Mouse (Mus musculus): ENCODE measurements around the gene Tmem246.
"Not testable (repeated sequence)": the region's sequence is repeated elsewhere in the genome, so short reads cannot be mapped to it uniquely, and the experiment has no call there.

Gene Tmem246

DNA sequence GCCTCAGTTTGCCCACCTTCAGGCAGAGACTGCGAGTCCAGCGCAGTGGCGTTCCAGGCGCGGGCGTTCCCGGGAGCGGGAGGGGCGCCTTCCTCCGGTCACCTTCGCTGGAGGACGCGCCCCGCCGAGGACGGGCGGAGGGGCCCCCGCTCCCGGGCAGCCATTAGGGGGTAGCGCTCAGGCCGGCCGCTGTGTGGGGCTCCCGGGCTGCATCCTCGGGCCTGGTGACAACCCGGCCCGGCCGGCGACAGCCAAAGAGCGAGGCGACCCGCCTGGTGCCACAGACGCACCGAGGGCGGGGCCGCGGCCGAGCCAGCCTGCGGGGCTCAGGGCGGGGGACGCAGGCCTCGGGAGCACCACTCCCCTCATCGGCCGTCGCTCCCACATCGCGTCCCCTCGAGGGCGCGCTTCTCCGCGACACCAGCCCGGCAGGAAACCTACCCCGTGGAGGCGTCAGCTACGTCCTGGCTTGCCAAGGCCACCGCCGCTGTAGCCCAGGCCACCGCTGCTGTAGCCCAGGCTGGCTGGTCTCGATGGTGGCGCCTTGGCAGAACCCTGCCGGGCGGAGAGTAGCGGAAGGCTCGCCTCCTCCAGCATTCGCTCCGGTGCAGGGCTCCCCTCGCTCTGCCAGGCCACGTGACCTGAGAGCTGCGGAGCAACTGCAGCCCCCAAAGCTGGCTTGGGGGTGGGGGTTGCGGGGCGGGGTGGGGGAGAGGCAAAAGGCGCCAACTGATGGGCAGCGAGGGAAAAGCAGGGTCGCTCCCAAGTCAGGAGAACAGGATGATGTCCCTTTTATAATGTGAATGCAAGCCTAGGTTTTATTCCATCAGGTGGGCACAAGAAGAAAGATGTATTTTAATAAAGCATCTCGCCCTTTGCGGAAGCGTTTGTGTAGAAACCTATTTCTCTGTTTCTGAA lies at the start of gene Tmem246:
Gene Tmem246, minus strand, starts transcription at position 694 of the 918 bp plus-strand sequence.
- DNase-seq (ENCODE audit: low spot score): peak; percentile 72

DNA sequence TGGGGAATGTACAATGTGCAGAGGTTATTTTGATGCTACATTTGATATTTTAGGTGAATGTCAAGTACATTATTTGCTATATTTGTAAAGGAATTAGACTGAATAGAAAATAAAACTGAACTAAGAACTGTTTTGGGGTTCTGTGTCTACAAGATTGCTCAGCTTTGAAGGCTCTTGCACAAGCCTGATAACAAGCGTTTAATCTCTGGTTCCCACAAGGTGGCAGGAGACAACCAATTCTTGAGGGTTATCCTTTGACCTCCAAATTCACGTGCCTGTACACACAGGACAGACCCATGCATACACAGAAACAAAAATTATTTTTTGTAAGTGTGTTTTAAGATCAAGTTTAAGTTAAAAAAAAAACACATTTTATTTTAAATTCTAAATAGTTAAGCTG lies 42.2 kb upstream of the Tmem246 start:
- no peak for DNase-seq (ENCODE audit: low spot score)

DNA sequence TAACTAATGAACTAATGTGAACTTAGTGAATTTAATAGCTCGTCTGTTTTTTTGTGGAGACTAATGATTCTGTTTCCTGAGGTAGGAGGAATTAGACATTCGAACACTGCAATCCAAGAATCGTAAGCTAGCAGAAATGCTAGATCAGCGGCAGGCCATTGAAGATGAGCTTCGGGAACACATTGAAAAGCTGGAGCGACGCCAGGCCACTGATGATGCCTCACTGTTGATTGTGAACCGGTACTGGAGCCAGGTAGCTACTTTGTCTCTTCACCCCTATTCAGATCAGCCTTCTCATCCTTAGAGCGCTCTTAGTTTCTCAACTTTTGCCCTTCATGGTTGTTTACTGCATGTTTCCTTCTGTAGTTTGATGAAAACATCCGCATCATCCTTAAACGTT lies 40.1 kb upstream of the Tmem246 start:
- no peak for DNase-seq (ENCODE audit: low spot score)

DNA sequence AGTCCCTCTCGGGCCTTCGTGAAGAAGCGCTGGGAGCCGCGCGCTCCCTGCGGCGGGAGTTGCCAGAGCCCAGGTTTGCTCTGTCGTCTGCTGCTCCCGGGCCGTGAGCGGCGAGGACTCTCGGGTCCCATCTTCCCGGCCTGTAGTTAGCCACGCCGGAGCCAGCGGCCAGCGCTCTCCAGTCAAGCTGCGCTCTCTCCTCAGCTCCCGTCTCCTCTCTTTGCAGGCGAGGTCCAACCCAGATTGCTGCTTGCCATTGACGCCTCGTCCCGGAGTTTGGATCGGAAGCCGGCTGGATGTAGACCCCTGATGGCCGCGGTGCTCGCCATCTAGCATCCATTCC lies 34.4 kb upstream of the Tmem246 start:
- DNase-seq (ENCODE audit: low spot score): no peak

DNA sequence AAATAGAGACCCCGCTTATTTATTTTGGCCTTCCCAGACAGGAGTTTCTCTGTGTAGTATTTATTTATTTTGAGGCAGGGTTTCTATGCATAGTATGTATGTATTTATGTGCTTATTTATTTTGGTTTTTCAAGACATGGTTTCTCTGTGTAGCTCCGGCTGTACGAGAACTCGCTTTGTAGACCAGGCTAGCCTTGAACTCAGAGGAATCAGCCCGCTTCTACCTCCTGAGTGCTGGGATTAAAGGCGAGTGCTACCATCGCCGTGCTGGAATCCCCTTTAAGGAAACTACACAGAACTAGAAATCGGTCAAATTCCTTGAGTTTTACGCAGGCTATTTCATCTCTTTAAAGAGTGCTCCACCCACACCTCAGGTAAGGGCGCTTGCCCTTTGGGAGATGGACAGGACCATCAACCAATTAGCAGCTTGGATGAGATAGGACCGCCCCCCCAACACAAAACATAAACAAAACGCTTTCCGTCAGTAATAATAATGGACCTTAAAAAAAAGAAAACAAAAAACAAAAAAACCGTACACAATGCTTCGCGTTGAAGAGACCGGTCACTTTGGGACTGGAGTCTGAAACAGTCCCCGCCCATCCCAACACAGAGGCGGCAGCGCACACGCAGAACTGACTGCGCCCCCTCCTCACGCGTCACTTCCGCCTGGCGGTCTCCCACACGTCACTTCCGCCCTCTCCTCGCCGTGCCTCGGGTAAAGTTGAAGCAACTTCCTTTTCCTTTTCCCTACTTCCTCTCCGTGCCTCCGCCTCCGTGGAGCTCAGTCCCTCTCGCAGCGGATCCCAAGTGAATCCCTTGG lies 33.9 kb upstream of the Tmem246 start, which contains the start of gene Rnf20:
Gene Rnf20, plus strand, starts transcription at position 688 of the 820 bp plus-strand sequence.
- DNase-seq (ENCODE audit: low spot score): peak; percentile 97

DNA sequence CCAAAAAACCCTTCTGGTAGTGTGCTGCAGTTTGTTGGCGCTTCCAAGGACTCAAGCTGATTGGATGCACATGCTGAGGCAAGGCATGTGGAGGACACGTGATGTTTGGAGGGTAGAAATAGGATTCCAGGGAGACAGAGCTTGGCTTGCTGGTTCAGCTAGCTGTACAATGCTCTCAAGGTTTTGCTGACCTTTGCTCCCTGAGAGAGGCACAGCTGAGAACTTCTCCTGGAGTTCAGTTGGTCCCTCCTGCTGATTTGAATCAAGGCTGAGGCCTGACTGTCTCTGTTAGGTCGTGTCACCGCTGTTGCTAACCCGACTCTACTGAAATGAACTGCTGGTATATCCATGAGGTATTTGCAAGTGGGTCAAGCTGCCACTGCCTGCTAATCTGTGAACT lies 31.3 kb upstream of the Tmem246 start:
- DNase-seq (ENCODE audit: low spot score): no peak

DNA sequence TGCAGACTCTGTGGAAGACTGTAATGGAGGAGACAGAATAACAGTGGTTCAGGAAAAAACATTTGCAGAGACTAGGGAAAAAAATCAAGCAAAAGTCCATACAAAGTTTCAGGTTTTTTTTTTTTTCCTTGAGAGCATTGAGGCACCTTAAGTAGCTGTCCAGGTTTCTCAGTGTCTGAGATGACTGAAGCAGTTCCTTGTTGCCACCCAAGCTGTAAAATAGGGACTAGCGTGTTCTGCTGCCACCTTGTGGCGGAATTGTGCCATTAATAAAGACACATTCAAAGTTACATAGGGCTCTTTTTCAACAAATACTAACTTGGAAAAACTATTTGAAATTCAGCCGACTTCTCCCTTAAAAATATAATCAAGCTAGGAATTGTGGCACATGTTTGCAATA lies 29.3 kb upstream of the Tmem246 start:
- peak; percentile 89 for DNase-seq (ENCODE audit: low spot score)

DNA sequence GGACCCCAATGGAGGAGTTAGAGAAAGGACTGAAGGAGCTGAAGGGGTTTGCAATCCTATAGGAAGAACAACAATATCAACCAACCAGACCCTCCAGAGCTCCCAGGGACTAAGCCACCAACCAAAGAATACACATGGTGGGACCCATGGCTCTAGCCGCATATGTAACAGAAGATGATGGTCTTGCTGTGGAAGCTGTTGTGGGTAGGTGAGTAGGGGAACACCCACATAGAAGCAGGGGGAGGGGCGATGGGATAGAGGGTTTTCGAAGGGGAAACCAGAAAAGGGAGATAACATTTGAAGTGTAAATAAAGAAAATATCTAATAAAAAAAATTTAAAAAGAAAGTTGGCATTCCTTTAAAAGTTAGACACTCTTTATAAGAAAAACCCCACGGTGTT lies 27.3 kb upstream of the Tmem246 start:
- DNase-seq (ENCODE audit: low spot score): not testable (repeated sequence)

DNA sequence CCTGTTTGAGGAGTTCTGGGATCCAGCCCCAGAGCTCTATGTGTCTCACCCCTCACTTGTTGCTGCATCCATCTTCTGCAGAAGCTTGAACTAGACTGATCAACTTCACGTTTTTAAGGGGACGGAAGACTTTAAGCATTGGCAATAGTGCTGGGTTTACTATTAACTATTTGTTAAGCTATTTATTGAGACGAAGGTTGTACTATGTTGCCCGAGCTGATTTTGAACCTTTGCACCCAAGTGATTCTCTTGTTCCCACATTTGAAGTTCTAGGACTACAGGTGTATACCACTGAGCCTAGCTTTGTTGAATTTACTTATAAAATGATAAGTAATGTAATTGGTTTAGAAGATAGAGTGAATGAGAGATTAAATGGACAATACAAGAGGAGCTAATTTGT lies 26.2 kb upstream of the Tmem246 start:
- no peak for DNase-seq (ENCODE audit: low spot score)

DNA sequence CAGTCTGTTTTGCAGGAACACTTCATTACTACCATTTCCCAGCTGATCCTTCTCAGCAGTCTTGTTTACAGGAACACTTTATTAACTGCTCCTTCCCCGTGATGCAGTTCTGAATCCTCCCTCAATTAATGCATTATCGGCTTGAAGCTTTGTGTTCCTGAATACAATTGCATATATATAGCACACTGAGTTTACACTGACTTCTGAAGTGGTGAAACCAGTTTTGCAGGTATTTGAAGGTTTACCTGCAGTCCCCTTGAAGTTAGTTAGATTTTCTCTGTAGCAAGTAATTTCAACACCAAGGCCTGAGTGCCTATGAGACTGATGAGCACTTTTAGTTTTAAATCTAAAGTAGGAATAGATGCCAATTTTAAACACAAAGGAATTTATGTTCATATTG lies 24.6 kb upstream of the Tmem246 start:
- DNase-seq (ENCODE audit: low spot score): no peak

DNA sequence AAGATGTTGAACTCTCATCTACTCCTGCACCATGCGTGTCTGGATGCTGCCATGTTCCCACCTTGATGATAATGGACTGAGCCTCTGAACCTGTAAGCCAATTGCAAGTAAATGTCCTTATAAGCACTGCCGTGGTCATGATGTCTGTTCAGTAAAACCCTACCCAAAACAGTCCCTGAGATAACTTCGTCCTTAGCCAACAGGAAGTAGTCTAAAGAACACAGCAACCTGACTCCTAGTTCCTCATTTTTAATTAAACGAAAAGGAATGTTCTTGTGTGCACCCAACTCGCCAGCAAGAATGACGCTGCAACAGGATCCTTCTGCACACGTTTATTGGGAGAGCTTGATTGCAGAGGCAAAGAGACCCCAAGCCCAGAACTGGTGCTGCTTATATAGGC lies 22.2 kb upstream of the Tmem246 start:
- not testable (repeated sequence) for DNase-seq (ENCODE audit: low spot score)

DNA sequence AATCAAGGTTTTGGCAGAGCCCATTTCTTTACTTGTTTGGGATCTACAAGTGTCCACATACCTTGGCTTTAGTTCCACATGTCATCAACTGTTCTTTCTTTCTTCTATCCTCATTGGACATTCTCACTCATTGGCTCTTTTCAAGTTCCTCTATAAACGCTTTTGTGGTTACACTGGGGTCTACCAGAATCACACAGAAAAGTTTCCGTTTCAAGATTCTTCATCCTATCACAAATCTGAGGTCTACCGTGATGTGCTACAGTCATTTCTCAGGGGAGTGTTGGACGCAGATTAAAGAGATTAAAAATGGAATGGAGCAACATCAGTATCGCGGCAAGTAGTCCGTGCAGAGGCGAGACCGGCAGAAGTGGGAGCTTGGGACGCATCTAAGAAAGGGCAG lies 19.2 kb upstream of the Tmem246 start:
- no peak for DNase-seq (ENCODE audit: low spot score)

DNA sequence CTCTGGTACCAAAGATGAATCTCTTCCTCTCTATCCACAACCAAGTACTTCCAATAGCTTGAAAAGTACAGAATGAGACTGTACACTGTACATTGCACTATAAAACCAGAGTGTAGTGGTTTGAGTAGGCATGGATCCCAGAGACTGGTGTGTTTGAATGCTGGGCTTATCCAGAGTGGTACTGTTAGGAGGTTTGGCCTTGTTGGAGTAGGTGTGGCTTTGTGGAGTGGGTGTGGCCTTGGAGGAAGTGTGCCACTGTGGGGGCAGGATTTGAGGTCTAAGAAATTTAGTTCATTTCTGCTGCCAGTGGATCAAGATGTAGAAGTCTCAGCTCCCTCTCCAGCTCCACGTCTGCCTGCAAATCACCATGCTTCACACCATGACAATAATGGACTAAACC lies 7.8 kb upstream of the Tmem246 start:
- no peak for DNase-seq (ENCODE audit: low spot score)

DNA sequence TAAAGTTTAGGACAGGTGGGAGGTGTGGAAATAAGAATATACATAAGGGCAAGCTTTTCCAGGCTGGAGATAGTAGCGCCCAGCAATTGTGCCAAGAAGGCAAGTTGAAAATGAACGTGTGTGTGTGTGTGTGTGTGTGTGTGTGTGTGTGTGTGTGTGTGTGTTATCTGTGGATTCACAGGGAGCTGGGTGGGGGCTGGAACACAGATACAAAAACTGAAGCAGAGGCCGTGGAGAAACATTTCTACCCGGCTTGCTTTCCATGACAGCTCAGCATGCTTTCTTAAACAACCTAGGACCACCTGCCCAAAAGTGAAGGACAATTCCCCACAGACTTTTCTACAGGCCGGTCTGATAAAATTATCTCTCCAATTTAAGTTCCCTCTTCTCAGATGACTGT lies 6.9 kb upstream of the Tmem246 start:
- no peak for DNase-seq (ENCODE audit: low spot score)

DNA sequence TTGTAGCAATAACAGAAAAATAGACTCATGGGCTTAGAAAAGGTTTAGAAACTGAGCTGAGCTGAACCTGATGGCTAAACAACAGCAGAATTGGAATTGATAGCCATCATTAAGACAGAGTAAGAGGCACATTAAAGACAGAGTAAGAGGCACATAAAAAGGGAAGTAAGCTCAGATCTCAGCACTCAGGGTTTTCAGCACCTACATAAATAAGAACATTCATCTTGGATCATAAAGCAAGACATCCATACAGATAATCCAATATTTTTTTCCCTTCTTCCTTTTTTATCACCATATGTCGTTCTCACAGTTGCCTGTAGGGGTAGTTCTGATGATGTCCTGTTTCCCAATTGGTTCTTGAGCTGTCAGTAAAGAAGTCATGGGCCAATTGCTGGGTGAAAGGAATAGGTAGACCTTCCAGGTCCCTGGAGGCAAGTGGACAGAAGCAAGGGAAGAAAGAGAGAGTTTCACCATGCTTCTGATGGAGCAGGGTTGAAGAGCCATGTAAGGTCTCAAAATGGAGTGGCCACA lies 6.4 kb upstream of the Tmem246 start:
- no peak for DNase-seq (ENCODE audit: low spot score)

DNA sequence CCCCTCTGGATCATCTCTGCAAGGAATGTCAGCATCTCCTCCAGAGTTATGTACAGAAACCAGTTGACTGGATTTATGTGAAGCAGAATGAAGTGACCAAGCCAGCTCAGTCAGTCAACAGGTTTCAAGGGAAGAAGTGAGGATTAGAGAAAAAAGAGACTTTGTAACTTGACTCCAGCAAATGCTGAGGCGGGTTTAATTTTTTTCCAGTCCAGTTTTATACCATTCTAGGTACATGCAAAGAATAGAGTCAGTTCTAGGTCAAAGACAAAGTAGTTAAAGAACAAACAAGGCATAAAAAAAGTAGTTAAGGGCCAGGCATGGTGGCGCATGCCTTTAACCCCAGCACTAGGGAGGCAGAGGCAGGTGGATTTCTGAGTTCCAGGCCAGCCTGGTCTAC lies 5.5 kb upstream of the Tmem246 start:
- no peak for DNase-seq (ENCODE audit: low spot score)

DNA sequence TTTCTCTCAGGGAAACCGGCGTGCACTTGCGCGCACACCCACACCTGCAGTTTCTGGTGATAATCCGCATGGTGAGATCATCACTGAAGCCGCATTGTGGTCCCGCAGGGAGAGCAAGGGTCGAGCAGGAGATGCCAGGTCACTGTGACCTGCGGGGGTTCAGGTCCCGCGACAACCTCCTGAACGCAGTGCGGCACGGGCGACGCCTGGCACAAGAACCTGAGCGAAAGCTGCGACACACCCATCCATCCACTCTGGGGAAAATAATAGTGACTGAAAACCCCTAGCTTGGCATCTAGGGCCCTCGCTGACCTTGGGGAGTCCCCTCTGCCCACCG lies 862 bp downstream of the Tmem246 start:
- DNase-seq (ENCODE audit: low spot score): no peak

DNA sequence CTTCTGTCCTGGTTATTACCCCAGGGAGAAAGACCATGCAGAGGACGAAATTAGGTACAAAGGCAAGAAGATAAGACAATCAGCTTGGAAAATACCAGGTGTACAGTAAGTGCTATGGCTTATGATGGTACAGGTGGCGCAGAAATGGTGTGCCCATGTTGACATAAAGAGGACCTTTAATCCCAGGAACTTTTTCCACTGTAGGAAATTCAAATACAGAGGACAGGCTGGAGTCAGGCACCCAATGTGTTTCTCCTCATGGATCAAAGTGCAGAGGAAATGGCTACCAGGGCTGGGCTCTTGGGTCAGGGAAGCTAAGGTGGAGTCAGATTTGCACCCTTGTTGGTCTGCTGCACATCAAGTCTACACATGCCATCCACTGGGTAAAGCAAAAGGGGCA lies 7.5 kb downstream of the Tmem246 start:
- DNase-seq (ENCODE audit: low spot score): no peak

DNA sequence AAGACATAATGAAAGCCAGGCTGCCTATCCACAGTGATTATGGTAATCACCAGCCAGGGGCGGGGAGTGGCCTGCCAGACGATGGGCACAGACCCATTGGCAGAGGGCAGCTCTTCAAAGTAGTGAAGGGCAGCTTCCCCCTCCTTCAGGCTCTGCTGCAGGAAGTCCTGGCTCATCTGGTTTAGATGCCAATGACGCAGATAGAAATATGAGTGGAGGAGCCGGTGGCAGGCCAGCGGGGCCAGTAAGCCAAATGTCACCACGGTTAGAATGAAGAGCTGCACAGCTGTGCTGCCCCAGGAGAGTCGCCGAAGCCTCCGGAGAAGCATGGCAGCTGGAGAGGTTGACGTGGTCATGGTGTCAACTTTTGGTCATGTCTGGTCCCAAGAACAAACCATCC lies 10.9 kb downstream of the Tmem246 start:
- no peak for DNase-seq (ENCODE audit: low spot score)

DNA sequence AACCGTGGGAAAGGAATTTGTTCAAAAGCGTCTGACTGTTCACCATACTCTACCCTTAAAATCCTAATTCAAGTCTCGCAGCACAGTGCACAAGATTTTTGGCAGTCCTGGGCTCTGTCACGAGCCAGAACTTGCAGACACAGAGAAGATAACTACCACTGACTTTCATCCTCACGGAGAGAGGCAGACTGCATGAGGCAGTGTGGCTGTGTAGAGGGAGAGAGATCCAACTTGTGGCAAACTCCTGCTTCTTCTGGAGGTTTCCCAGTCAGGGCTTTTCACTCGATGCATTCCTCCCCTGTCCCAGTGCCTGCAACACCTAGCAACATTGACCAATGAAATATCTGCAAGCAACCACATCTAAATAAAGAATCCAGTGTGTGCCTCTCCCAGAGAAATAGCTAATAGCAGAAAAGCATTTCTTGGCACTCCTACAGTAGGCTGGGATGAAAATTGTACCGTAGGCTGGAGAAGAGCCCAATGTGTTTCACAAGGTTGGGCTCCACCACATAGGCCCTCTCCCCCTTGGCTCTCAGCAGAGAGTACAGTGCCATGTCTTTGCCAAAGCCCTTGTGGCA lies 12.1 kb downstream of the Tmem246 start:
- peak; percentile 29 for DNase-seq (ENCODE audit: low spot score)

DNA sequence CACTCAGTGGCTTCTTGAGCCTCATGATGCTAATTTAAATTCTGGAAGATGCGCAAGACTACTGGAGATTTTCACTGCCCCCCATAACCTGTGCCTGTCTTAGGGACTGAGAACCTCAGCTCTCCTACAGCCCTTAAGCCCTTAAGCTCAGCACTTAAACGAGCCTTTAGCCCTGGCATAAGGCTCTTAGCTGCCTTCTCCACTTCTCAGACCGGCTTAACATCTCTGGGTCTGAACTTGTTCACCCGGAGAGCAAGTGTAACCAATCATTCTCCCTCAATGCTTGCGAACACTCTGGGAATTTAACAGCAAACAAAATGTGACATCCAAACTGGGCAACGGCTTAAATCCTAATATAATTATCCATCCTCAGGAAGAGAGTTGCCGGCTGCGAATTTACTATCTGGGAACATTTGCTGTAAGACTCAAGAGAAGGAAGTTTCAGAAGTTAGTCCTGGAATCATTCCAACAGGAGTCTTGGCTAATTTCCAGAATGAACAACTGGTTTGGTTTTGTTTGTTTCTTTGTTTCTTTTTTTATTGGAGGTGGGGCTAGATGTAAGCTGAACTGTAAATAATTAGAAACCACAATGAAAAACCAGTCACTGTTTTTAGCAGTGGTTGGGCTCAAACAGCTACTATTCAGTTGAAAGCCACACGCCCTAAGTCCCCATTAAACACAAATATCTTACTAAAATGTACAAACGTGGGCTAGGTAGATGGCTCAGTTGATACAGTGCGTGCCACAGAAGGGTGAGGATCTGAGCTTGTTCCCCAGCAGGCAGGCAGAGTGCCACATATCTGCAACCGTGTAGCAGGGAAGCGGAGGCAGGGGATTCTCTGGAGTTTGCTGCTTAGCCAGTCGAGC lies 13.5 kb downstream of the Tmem246 start:
- no peak for DNase-seq (ENCODE audit: low spot score)

DNA sequence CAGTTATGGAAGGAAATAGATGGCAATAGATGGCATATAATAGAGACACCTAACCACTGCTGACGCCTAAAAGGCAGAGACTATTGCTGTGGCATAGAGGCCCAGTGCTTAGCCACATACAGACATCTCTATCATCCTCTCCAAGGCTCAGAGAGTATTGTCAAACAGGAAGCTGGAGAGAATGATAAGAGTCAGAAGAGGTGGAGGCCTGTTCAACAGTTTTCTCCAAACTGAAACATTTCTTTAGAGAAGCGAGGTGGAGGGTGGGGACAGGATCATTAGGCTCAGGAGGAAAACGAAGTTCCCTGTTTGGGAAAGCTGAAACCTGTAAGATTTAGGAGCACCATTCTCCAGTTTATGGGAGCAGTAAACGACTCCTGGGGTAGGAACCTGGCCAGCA lies 16.4 kb downstream of the Tmem246 start:
- DNase-seq (ENCODE audit: low spot score): no peak

All from layer of hippocampus, adult 11-12 months (tissue).